Mouse (Mus musculus) retina, embryonic 14.5 days (tissue): Measurements from ENCODE around the gene Ift27.

Experiments
- DNase-seq: peaks from one replicate; pipeline ENCODE4 v3.0.0-alpha.2; 2015; ENCODE audit warnings: low spot score

The Ift27 gene

GRCm38 (mm10) chr15:78172256-78172898 is 1.5 kb downstream of the Ift27 start:
- no peak for DNase-seq

GRCm38 (mm10) chr15:78171651-78172050 is 2.3 kb downstream of the Ift27 start:
- no peak for DNase-seq

GRCm38 (mm10) chr15:78170708-78171107 is 3.2 kb downstream of the Ift27 start:
- no peak for DNase-seq

GRCm38 (mm10) chr15:78169566-78169965 is 4.3 kb downstream of the Ift27 start:
- no peak for DNase-seq

- DNase-seq: no peak
Observed at GRCm38 (mm10) chr15:78165292-78165691, 8.6 kb downstream of the Ift27 start.

GRCm38 (mm10) chr15:78164466-78164865 is 9.4 kb downstream of the Ift27 start:
- DNase-seq: no peak

GRCm38 (mm10) chr15:78161946-78162345 is 12.0 kb downstream of the Ift27 start:
- no peak for DNase-seq

GRCm38 (mm10) chr15:78158335-78158734 is 15.6 kb downstream of the Ift27 start:
- DNase-seq: no peak

GRCm38 (mm10) chr15:78157824-78158223 is 16.1 kb downstream of the Ift27 start:
- no peak for DNase-seq

GRCm38 (mm10) chr15:78157330-78157729 is 16.6 kb downstream of the Ift27 start:
- DNase-seq: no peak

GRCm38 (mm10) chr15:78155421-78155820 is 18.5 kb downstream of the Ift27 start:
- DNase-seq: no peak

- DNase-seq: no peak
Observed at GRCm38 (mm10) chr15:78153045-78153775, 20.7 kb downstream of the Ift27 start.

GRCm38 (mm10) chr15:78148565-78148964 is 25.3 kb downstream of the Ift27 start:
- DNase-seq: no peak

- DNase-seq: no peak
Observed at GRCm38 (mm10) chr15:78140226-78140625, 33.7 kb downstream of the Ift27 start.

GRCm38 (mm10) chr15:78134606-78135005 is 39.3 kb downstream of the Ift27 start:
- no peak for DNase-seq

- no peak for DNase-seq
Observed at GRCm38 (mm10) chr15:78133389-78133788, 40.5 kb downstream of the Ift27 start.

GRCm38 (mm10) chr15:78119704-78120103 is 54.2 kb downstream of the Ift27 start, which contains the start of gene Cacng2:
TSS of gene Cacng2 (minus strand) at chr15:78120028.
- DNase-seq: peak; percentile 95

GRCm38 (mm10) chr15:78119248-78119647 is 54.7 kb downstream of the Ift27 start:
- no peak for DNase-seq

- no peak for DNase-seq
Observed at GRCm38 (mm10) chr15:78118275-78118995, 55.5 kb downstream of the Ift27 start.

- DNase-seq: no peak
Observed at GRCm38 (mm10) chr15:78117731-78118130, 56.2 kb downstream of the Ift27 start.

GRCm38 (mm10) chr15:78116936-78117335 is 57.0 kb downstream of the Ift27 start:
- DNase-seq: no peak

GRCm38 (mm10) chr15:78116244-78116643 is 57.7 kb downstream of the Ift27 start:
- no peak for DNase-seq
